Mouse (Mus musculus) midbrain, embryonic 13.5 days (tissue): ENCODE results near the gene Ppp1r12b. TPM values are rescaled to one million over a fixed set of nuclear protein-coding genes. Genes with fewer than 3 reads are reported as not detected.
A peak's percentile ranks its signal among the peaks of the same experiment; 100 is the strongest.
"Not testable (repeated sequence)": the region's sequence is repeated elsewhere in the genome, so short reads cannot be mapped to it uniquely, and the experiment has no call there.

Source experiments
- ATAC-seq: fragments of 200-750 bp; cut with Nextera tagmentation; 2 replicates; pipeline ENCODE4 v1.8.0; 2017; ENCODE audit warnings: mild to moderate bottlenecking, moderate TSS enrichment, moderate library complexity
- H3K27ac ChIP-seq: fragments of 300-500 bp; sonication (generic); 2 replicates; pipeline ENCODE4 v1.5.1; 2015; ENCODE audit warnings: inconsistent platforms, mild to moderate bottlenecking, moderate library complexity
- H3K27me3 ChIP-seq: fragments of 300-500 bp; sonication (generic); 2 replicates; pipeline ENCODE4 v1.6.1; 2015; ENCODE audit warnings: mild to moderate bottlenecking, inconsistent platforms
- H3K36me3 ChIP-seq: fragments of 300-500 bp; sonication (generic); 2 replicates; pipeline ENCODE4 v1.6.1; 2015; ENCODE audit warnings: mild to moderate bottlenecking, inconsistent platforms
- H3K4me1 ChIP-seq: fragments of 300-500 bp; sonication (generic); replicated peaks from 2 replicates; pipeline ENCODE4 v1.6.1; 2015; ENCODE audit warnings: inconsistent platforms
- H3K4me2 ChIP-seq: fragments of 300-500 bp; sonication (generic); replicated peaks from 2 replicates; pipeline ENCODE4 v1.6.1; 2015; ENCODE audit warnings: moderate library complexity, mild to moderate bottlenecking, inconsistent platforms
- H3K4me3 ChIP-seq: fragments of 300-500 bp; sonication (generic); replicated peaks from 2 replicates; pipeline ENCODE4 v1.5.1; 2015; ENCODE audit warnings: mild to moderate bottlenecking, inconsistent platforms
- H3K9ac ChIP-seq: fragments of 300-500 bp; sonication (generic); replicated peaks from 2 replicates; pipeline ENCODE4 v1.6.1; 2015; ENCODE audit warnings: mild to moderate bottlenecking, inconsistent platforms
- H3K9me3 ChIP-seq: fragments of 300-500 bp; sonication (generic); 2 replicates; pipeline ENCODE4 v1.6.1; 2016; ENCODE audit warnings: mild to moderate bottlenecking, inconsistent platforms
- WGBS: fragments of 180-500 bp; shearing (Covaris S2); methylation state at CpG from one replicate; pipeline ENCODE4 v1.1.7; 2015; 5-methylcytosine and 5-hydroxymethylcytosine counted together
- polyA plus RNA-seq: library from polyadenylated mRNA; unstranded; fragments of >200 nt; fragmentation: Nextera tagmentation; extraction: Ambion mirVana; gene quantifications from 2 replicates; pipeline ENCODE4 v1.2.1, GENCODE M21; 2015

The Ppp1r12b gene
- polyA plus RNA-seq, 1 experiment from 2014 or later: 13.3 TPM

- Histone ChIP-seq H3K36me3 (peaks cover 5% of the 10 kb centered on the region), H3K9me3 (no peaks in the 10 kb centered on the region), H3K27ac (no peak overlapping the region), H3K9ac (no peak overlapping the region), H3K4me1 (0 out of 2 replicates have a peak, but pooled peaks cover 3% of the 10 kb centered on the region), H3K4me2 (no peak overlapping the region), H3K27me3 (no peaks in the 10 kb centered on the region), H3K4me3 (no peak overlapping the region)
- WGBS: 82% methylated on average over 10 of the region's 10 CpGs
- ATAC-seq: 0 out of 2 replicates have a peak, but pooled peaks have one; percentile 20
Observed at GRCm38 (mm10) chr1:134846295-134846988, 109.3 kb downstream of the Ppp1r12b start.

- H3K4me3 ChIP-seq: no peak overlapping the region
- H3K27me3 ChIP-seq: no peaks in the 10 kb centered on the region
- no peak overlapping the region for H3K9ac ChIP-seq
- no peak overlapping the region for H3K27ac ChIP-seq
- 95% methylated on average over 6 of the region's 6 CpGs for WGBS
- 0 out of 2 replicates have a peak, but pooled peaks cover 3% of the 10 kb centered on the region for H3K4me1 ChIP-seq
- peaks cover 4% of the 10 kb centered on the region; the same call in 1 of the 2 replicates for H3K36me3 ChIP-seq
- no peaks in the 10 kb centered on the region for H3K9me3 ChIP-seq
- H3K4me2 ChIP-seq: no peak overlapping the region
- ATAC-seq: no peak
Observed at GRCm38 (mm10) chr1:134843369-134843768, 112.4 kb downstream of the Ppp1r12b start.

GRCm38 (mm10) chr1:134836909-134837480, 118.7 kb downstream of the Ppp1r12b start:
- H3K36me3 ChIP-seq: peaks cover 32% of the 10 kb centered on the region
- no peak overlapping the region for H3K27ac ChIP-seq
- H3K4me1 ChIP-seq: peaks cover 4% of the 10 kb centered on the region; the same call in 1 of the 2 replicates
- no peak overlapping the region for H3K9ac ChIP-seq
- 58% methylated on average over 10 of the region's 10 CpGs for WGBS
- H3K4me2 ChIP-seq: no peak overlapping the region
- no peaks in the 10 kb centered on the region for H3K27me3 ChIP-seq
- no peak overlapping the region for H3K4me3 ChIP-seq
- H3K9me3 ChIP-seq: no peaks in the 10 kb centered on the region
- peak; percentile 63; the same call in 1 of the 2 replicates for ATAC-seq

- 91% methylated on average over 3 of the region's 3 CpGs for WGBS
- H3K4me2 ChIP-seq, H3K27ac ChIP-seq, H3K4me1 ChIP-seq, ATAC-seq, H3K9ac ChIP-seq, H3K9me3 ChIP-seq, H3K27me3 ChIP-seq, H3K4me3 ChIP-seq: not testable (repeated sequence)
- peaks cover 23% of the 10 kb centered on the region for H3K36me3 ChIP-seq
Observed at GRCm38 (mm10) chr1:134830881-134831280, 124.9 kb downstream of the Ppp1r12b start.

- WGBS: 57% methylated on average over 4 of the region's 4 CpGs
- H3K27me3 ChIP-seq: no peaks in the 10 kb centered on the region
- H3K27ac ChIP-seq: no peak overlapping the region
- ATAC-seq: no peak
- H3K36me3 ChIP-seq: peaks cover 10% of the 10 kb centered on the region
- H3K9me3 ChIP-seq: no peaks in the 10 kb centered on the region
- H3K4me1 ChIP-seq: no peaks in the 10 kb centered on the region
- H3K4me3 ChIP-seq: no peak overlapping the region
- H3K9ac ChIP-seq: no peak overlapping the region
- H3K4me2 ChIP-seq: no peak overlapping the region
Observed at GRCm38 (mm10) chr1:134829635-134830034, 126.1 kb downstream of the Ppp1r12b start.

GRCm38 (mm10) chr1:134824896-134825295, 130.8 kb downstream of the Ppp1r12b start:
- Histone ChIP-seq H3K27me3 (no peaks in the 10 kb centered on the region), H3K9ac (no peak overlapping the region), H3K4me1 (peaks cover 8% of the 10 kb centered on the region), H3K9me3 (no peaks in the 10 kb centered on the region), H3K27ac (no peak overlapping the region), H3K4me3 (no peak overlapping the region), H3K36me3 (no peaks in the 10 kb centered on the region), H3K4me2 (no peak overlapping the region)
- no peak for ATAC-seq
- WGBS: 68% methylated on average over 6 of the region's 6 CpGs

GRCm38 (mm10) chr1:134823842-134824241, 131.9 kb downstream of the Ppp1r12b start:
- Histone ChIP-seq H3K4me1 (peaks cover 8% of the 10 kb centered on the region), H3K4me3 (no peak overlapping the region), H3K27me3 (no peaks in the 10 kb centered on the region), H3K27ac (no peak overlapping the region), H3K4me2 (no peak overlapping the region), H3K9ac (no peak overlapping the region), H3K36me3 (no peaks in the 10 kb centered on the region), H3K9me3 (no peaks in the 10 kb centered on the region)
- ATAC-seq: no peak
- WGBS: 33% methylated on average over 7 of the region's 7 CpGs

- H3K9me3 ChIP-seq: no peaks in the 10 kb centered on the region
- H3K4me1 ChIP-seq: peaks cover 8% of the 10 kb centered on the region
- no peaks in the 10 kb centered on the region for H3K36me3 ChIP-seq
- H3K27ac ChIP-seq: no peak overlapping the region
- H3K9ac ChIP-seq: no peak overlapping the region
- H3K4me3 ChIP-seq: no peak overlapping the region
- 75% methylated on average over 8 of the region's 8 CpGs for whole genome bisulfite sequencing
- no peaks in the 10 kb centered on the region for H3K27me3 ChIP-seq
- H3K4me2 ChIP-seq: no peak overlapping the region
- ATAC-seq: no peak
Observed at GRCm38 (mm10) chr1:134823323-134823722, 132.4 kb downstream of the Ppp1r12b start.

GRCm38 (mm10) chr1:134820882-134821281, 134.9 kb downstream of the Ppp1r12b start:
- H3K4me3 ChIP-seq: no peak overlapping the region
- no peak for ATAC-seq
- 91% methylated on average over 3 of the region's 3 CpGs for WGBS
- H3K27me3 ChIP-seq: no peaks in the 10 kb centered on the region
- H3K4me1 ChIP-seq: peaks cover 8% of the 10 kb centered on the region
- H3K36me3 ChIP-seq: no peaks in the 10 kb centered on the region
- no peak overlapping the region for H3K4me2 ChIP-seq
- no peaks in the 10 kb centered on the region for H3K9me3 ChIP-seq
- no peak overlapping the region for H3K9ac ChIP-seq
- no peak overlapping the region for H3K27ac ChIP-seq

GRCm38 (mm10) chr1:134819196-134819595, 136.5 kb downstream of the Ppp1r12b start:
- no peak overlapping the region for H3K27ac ChIP-seq
- WGBS: 92% methylated on average over 11 of the region's 11 CpGs
- no peak for ATAC-seq
- H3K27me3 ChIP-seq: no peaks in the 10 kb centered on the region
- H3K36me3 ChIP-seq: no peaks in the 10 kb centered on the region
- peaks cover 8% of the 10 kb centered on the region for H3K4me1 ChIP-seq
- no peak overlapping the region for H3K4me2 ChIP-seq
- no peak overlapping the region for H3K4me3 ChIP-seq
- H3K9me3 ChIP-seq: no peaks in the 10 kb centered on the region
- no peak overlapping the region for H3K9ac ChIP-seq

- Histone ChIP-seq H3K27ac (no peak overlapping the region), H3K27me3 (no peaks in the 10 kb centered on the region), H3K4me1 (peaks cover 6% of the 10 kb centered on the region), H3K4me2 (no peak overlapping the region), H3K36me3 (no peaks in the 10 kb centered on the region), H3K9ac (no peak overlapping the region), H3K9me3 (no peaks in the 10 kb centered on the region), H3K4me3 (no peak overlapping the region)
- 95% methylated on average over 3 of the region's 3 CpGs for WGBS
- no peak for ATAC-seq
Observed at GRCm38 (mm10) chr1:134818716-134819115, 137.0 kb downstream of the Ppp1r12b start.

- Histone ChIP-seq H3K4me2 (no peak overlapping the region), H3K9ac (no peak overlapping the region), H3K27ac (no peak overlapping the region), H3K4me3 (no peak overlapping the region), H3K36me3 (no peaks in the 10 kb centered on the region), H3K4me1 (peaks cover under 1% of the 10 kb centered on the region), H3K27me3 (no peaks in the 10 kb centered on the region), H3K9me3 (no peaks in the 10 kb centered on the region)
- WGBS: 83% methylated on average over 6 of the region's 6 CpGs
- ATAC-seq: no peak
Observed at GRCm38 (mm10) chr1:134817916-134818595, 137.7 kb downstream of the Ppp1r12b start.
